Mouse (Mus musculus): Measurements from ENCODE around the gene Gm4027. TPM values are rescaled to one million over a fixed set of nuclear protein-coding genes. Genes with fewer than 3 reads are reported as not detected.
"Not testable (repeated sequence)": the region's sequence is repeated elsewhere in the genome, so short reads cannot be mapped to it uniquely, and the experiment has no call there.

Gene Gm4027
- polyA plus RNA-seq (2014; fragmentation: Nextera tagmentation; extraction: Ambion mirVana) = not detected in 2 replicates

DNA sequence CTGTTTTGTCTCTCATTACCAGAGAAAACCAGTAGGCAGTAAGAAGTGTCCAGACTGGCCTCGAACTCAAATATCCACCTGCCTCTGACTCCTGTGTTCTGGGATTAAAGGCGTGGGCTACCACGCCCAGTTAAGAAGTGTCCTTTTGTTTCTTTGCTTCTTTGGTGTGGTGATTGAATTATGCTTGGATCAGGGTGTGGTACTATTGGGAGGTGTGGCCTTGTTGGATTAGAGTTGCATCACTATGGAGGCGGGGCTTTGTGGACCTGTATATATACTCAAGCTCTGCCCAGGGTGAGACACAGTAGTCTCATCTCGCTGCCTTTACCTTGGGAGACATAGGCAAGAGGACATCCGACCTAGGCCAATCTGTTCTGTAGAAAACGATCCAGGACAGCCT lies at the start of gene Gm4027:
Gm4027 (plus strand) TSS at position 301 of the 400 bp plus-strand sequence.
- not testable (repeated sequence) for H3K36me3 ChIP-seq (ENCODE audit: control insufficient read depth, insufficient read depth, low read length); H3K4me3 ChIP-seq (ENCODE audit: control insufficient read depth in 1 of 2, insufficient read depth in 1 of 2, low read depth in 1 of 2, low read length in 2 of 2); H3K9ac ChIP-seq (ENCODE audit: low read length); H3K4me2 ChIP-seq (ENCODE audit: low read length); H3K9me3 ChIP-seq (ENCODE audit: control insufficient read depth, low read length); H3K27me3 ChIP-seq (ENCODE audit: control insufficient read depth, insufficient read depth, low read length); ATAC-seq (ENCODE audit: insufficient number of reproducible peaks, insufficient read depth, low FRiP score, low read depth); H3K27ac ChIP-seq (replicated peaks in 1 of 2; ENCODE audit: control insufficient read depth in 1 of 2, insufficient read depth in 1 of 2, low read depth in 2 of 2, low read length in 2 of 2); H3K4me1 ChIP-seq (ENCODE audit: control insufficient read depth in 2 of 2, insufficient read depth in 2 of 2, low read length in 2 of 2)
- WGBS = 77% methylated on average over 4 of the region's 7 CpGs

DNA sequence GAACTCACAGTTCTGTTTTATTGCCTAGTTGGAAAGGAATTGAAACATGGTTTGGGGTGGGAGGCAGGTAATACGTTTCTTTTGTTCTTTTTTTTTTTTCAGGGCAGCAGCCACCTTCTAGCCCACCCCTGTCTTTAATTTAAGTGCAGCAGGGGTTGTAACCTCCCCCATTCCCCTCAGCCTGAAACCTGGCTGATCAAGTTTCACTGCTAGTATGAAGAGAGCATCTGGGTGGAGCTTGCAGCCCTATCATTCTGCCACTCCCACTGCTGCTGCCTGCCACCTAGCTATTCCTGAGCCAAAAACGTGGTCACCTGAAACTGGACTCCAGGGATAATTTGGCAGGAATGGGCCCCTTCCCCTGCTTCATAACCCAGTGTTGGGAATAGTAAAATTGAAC lies 17.3 kb upstream of the Gm4027 start:
- H3K27me3 ChIP-seq (ENCODE audit: control insufficient read depth, insufficient read depth, low read length); H3K4me3 ChIP-seq (ENCODE audit: control insufficient read depth in 1 of 2, insufficient read depth in 1 of 2, low read depth in 1 of 2, low read length in 2 of 2); H3K4me2 ChIP-seq (ENCODE audit: low read length); H3K36me3 ChIP-seq (ENCODE audit: control insufficient read depth, insufficient read depth, low read length); H3K9me3 ChIP-seq (ENCODE audit: control insufficient read depth, low read length); H3K27ac ChIP-seq (replicated peaks in 1 of 2; ENCODE audit: control insufficient read depth in 1 of 2, insufficient read depth in 1 of 2, low read depth in 2 of 2, low read length in 2 of 2); H3K4me1 ChIP-seq (ENCODE audit: control insufficient read depth in 2 of 2, insufficient read depth in 2 of 2, low read length in 2 of 2); ATAC-seq (ENCODE audit: insufficient number of reproducible peaks, insufficient read depth, low FRiP score, low read depth); H3K9ac ChIP-seq (ENCODE audit: low read length): not testable (repeated sequence)
- 8% methylated on average over 2 of the region's 2 CpGs for WGBS

DNA sequence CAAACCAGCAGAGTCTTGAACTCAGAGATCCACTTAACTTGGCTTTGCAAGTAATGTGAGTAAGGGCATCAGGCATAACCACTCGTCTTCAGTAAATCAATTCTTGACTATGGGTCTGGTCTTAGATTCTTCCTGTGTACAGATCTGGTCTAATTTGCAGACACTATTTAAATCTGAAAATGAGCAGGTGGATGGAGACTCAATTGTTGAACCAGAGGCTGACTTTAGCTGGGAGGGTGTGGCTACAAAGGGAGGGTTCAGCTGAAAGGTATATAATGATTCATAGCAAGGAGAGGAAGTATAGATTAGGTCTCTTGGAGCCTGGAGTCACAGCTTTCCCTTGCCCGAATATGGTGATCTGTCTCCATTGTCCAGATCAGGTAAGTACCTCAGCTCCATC lies 16.3 kb upstream of the Gm4027 start, which contains the start of gene Oog1:
Oog1 (plus strand) TSS at position 301 of the 400 bp plus-strand sequence.
- not testable (repeated sequence) for H3K9ac ChIP-seq (ENCODE audit: low read length); H3K36me3 ChIP-seq (ENCODE audit: control insufficient read depth, insufficient read depth, low read length)

GRCm38 (mm10) chr12:87644520-87644919 lies 25.9 kb downstream of the Gm4027 start, which contains the start of gene Gm16381:
Gm16381 (minus strand) TSS chr12:87644620.
- H3K4me2 ChIP-seq (ENCODE audit: low read length); ATAC-seq (ENCODE audit: insufficient number of reproducible peaks, insufficient read depth, low FRiP score, low read depth); H3K4me1 ChIP-seq (ENCODE audit: control insufficient read depth in 2 of 2, insufficient read depth in 2 of 2, low read length in 2 of 2); H3K9ac ChIP-seq (ENCODE audit: low read length); H3K27ac ChIP-seq (replicated peaks in 1 of 2; ENCODE audit: control insufficient read depth in 1 of 2, insufficient read depth in 1 of 2, low read depth in 2 of 2, low read length in 2 of 2); H3K27me3 ChIP-seq (ENCODE audit: control insufficient read depth, insufficient read depth, low read length); H3K36me3 ChIP-seq (ENCODE audit: control insufficient read depth, insufficient read depth, low read length); H3K4me3 ChIP-seq (ENCODE audit: control insufficient read depth in 1 of 2, insufficient read depth in 1 of 2, low read depth in 1 of 2, low read length in 2 of 2); H3K9me3 ChIP-seq (ENCODE audit: control insufficient read depth, low read length): not testable (repeated sequence)
- 49% methylated on average over 1 of the region's 2 CpGs for WGBS

More for the DNA sequence above, 16.3 kb upstream of the Gm4027 start, which contains the start of gene Oog1:
- H3K4me1 ChIP-seq (ENCODE audit: control insufficient read depth in 2 of 2, insufficient read depth in 2 of 2, low read length in 2 of 2); H3K4me2 ChIP-seq (ENCODE audit: low read length); H3K27ac ChIP-seq (replicated peaks in 1 of 2; ENCODE audit: control insufficient read depth in 1 of 2, insufficient read depth in 1 of 2, low read depth in 2 of 2, low read length in 2 of 2); H3K27me3 ChIP-seq (ENCODE audit: control insufficient read depth, insufficient read depth, low read length); H3K9me3 ChIP-seq (ENCODE audit: control insufficient read depth, low read length); ATAC-seq (ENCODE audit: insufficient number of reproducible peaks, insufficient read depth, low FRiP score, low read depth); H3K4me3 ChIP-seq (ENCODE audit: control insufficient read depth in 1 of 2, insufficient read depth in 1 of 2, low read depth in 1 of 2, low read length in 2 of 2): not testable (repeated sequence)
- 76% methylated on average over 1 of the region's 2 CpGs for WGBS

- H3K4me1 ChIP-seq (ENCODE audit: control insufficient read depth in 2 of 2, insufficient read depth in 2 of 2, low read length in 2 of 2); H3K27me3 ChIP-seq (ENCODE audit: control insufficient read depth, insufficient read depth, low read length); H3K9me3 ChIP-seq (ENCODE audit: control insufficient read depth, low read length); H3K9ac ChIP-seq (ENCODE audit: low read length); H3K36me3 ChIP-seq (ENCODE audit: control insufficient read depth, insufficient read depth, low read length); H3K4me2 ChIP-seq (ENCODE audit: low read length); H3K27ac ChIP-seq (replicated peaks in 1 of 2; ENCODE audit: control insufficient read depth in 1 of 2, insufficient read depth in 1 of 2, low read depth in 2 of 2, low read length in 2 of 2); H3K4me3 ChIP-seq (ENCODE audit: control insufficient read depth in 1 of 2, insufficient read depth in 1 of 2, low read depth in 1 of 2, low read length in 2 of 2); ATAC-seq (ENCODE audit: insufficient number of reproducible peaks, insufficient read depth, low FRiP score, low read depth): not testable (repeated sequence)
- 74% methylated on average over 2 of the region's 4 CpGs for WGBS
Measured at GRCm38 (mm10) chr12:87652916-87653703, 34.4 kb downstream of the Gm4027 start.

Other genes starting within 250 kb of the Gm4027 start
- gene Sptlc2, start 230.5 kb upstream of the Gm4027 start, polyA plus RNA-seq (2014; fragmentation: Nextera tagmentation; extraction: Ambion mirVana) = 69.1 and 79.3 TPM in 2 replicates
- 248 and 265 TPM in 2 replicates for gene Slirp, start 175.0 kb upstream of the Gm4027 start, polyA plus RNA-seq (2014; fragmentation: Nextera tagmentation; extraction: Ambion mirVana)
- 29.5 and 36.1 TPM in 2 replicates for gene Alkbh1, start 174.9 kb upstream of the Gm4027 start, polyA plus RNA-seq (2014; fragmentation: Nextera tagmentation; extraction: Ambion mirVana)
- gene Snw1, start 146.6 kb upstream of the Gm4027 start, polyA plus RNA-seq (2014; fragmentation: Nextera tagmentation; extraction: Ambion mirVana) = 78.0 and 84.0 TPM in 2 replicates
- gene Gm5788, start 124.1 kb upstream of the Gm4027 start, polyA plus RNA-seq (2014; fragmentation: Nextera tagmentation; extraction: Ambion mirVana) = not detected in 2 replicates
- gene Gm8300, start 104.6 kb upstream of the Gm4027 start, polyA plus RNA-seq (2014; fragmentation: Nextera tagmentation; extraction: Ambion mirVana) = not detected in 2 replicates
- gene Oog1, start 16.2 kb upstream of the Gm4027 start, polyA plus RNA-seq (2014; fragmentation: Nextera tagmentation; extraction: Ambion mirVana) = not detected in 2 replicates
- not detected in 2 replicates for gene Gm16381, start 25.8 kb downstream of the Gm4027 start, polyA plus RNA-seq (2014; fragmentation: Nextera tagmentation; extraction: Ambion mirVana)
- not detected in 2 replicates for gene Gm21319, start 156.9 kb downstream of the Gm4027 start, polyA plus RNA-seq (2014; fragmentation: Nextera tagmentation; extraction: Ambion mirVana)
- not detected in 2 replicates for gene Gm21936, start 176.6 kb downstream of the Gm4027 start, polyA plus RNA-seq (2014; fragmentation: Nextera tagmentation; extraction: Ambion mirVana)
- not detected in 2 replicates for gene BB287469, start 197.7 kb downstream of the Gm4027 start, polyA plus RNA-seq (2014; fragmentation: Nextera tagmentation; extraction: Ambion mirVana)
- gene Gm2001, start 223.5 kb downstream of the Gm4027 start, polyA plus RNA-seq (2014; fragmentation: Nextera tagmentation; extraction: Ambion mirVana) = not detected in 2 replicates